Mouse (Mus musculus): ENCODE measurements around the gene Cfd.
A peak's percentile ranks its signal among the peaks of the same experiment; 100 is the strongest.
"Not testable (repeated sequence)": the region's sequence is repeated elsewhere in the genome, so short reads cannot be mapped to it uniquely, and the experiment has no call there.

The Cfd gene

DNA sequence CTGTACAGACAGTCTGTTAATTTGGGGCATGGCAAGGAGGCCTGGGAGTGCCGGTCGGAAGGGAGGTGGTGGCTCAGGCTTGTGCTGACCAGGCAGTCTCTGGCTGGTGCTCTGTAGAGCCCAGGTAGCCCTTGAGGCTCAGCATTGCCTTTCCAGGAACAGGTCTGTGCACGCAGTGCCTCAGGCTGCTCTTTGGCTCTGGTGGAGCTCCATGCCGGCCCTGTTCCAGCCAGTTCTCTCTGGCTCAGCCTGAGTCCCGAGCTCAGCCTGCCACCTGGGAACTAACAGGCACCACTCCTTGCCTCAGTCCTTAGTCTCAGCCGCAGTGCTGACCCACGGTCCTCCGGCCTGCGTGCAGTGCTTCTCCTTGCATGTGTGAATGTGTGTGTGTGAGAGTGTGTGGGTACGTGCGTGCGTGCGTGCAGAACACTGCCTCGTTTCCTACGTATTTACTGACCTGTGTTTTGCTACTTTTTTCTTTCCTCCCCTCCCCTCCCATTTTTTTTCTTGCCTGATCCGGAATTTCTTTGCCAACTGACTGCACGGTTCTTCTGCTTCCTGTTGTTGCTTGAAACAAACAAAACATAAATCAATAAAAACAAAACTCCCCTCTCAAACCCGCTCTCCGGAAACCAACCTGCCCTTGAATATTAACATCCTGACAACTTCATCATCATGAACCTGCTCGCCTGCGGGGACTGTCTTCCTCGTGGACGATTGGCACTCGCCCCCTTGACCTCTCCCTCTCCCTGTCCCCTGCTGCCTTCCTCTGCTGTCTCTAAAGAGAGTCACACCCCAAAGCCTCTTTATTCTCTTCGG, 29.2 kb upstream of the Cfd start:
- peak; percentile 86 for DNase-seq (ENCODE audit: low read depth, low spot score)

DNA sequence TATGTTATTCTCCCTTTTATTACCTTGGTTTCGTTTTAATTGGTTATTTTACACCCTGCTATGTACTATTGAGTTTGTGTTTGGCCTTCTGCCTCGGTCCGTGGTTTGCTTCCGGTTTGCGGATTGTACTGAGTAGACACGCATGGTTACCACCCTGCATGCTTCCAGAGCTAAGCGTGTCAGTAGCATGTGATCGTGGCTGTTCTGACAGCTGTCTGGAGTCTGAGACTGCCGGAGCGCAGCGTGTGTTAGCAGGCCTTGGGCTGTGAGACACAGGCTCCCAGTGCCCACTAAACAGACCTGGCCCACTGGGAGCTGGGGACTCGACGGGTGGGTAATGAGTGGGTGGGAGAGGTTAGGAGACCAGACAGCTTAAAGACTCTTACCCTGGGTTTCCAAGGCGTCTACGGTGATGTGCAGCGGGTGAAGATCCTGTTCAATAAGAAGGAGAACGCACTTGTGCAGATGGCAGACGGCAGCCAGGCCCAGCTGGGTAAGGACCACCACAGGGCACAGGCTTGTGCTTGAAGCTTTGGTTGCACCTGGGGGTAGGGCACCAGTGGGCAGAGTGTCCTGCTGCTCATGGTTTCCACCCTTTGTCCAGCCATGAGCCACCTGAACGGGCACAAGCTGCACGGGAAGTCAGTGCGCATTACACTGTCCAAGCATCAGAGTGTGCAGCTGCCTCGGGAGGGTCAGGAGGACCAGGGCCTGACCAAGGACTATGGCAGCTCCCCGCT, 28.4 kb upstream of the Cfd start:
- DNase-seq (ENCODE audit: low read depth, low spot score) = no peak

DNA sequence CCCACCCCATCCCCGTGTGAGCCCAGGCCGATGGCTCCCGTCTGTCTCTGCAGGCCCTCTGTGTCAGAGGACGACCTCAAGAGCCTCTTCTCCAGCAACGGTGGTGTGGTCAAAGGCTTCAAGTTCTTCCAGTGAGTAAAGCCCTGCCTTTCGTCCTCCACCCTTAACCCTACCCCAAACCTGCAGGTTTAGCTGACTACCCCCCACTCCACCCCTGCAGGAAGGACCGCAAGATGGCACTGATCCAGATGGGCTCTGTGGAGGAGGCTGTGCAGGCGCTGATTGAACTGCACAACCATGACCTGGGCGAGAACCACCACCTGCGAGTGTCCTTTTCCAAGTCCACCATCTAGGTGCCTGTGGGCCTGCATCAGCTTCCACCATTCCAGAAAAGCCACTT, 27.7 kb upstream of the Cfd start:
- DNase-seq (ENCODE audit: low read depth, low spot score) = no peak

DNA sequence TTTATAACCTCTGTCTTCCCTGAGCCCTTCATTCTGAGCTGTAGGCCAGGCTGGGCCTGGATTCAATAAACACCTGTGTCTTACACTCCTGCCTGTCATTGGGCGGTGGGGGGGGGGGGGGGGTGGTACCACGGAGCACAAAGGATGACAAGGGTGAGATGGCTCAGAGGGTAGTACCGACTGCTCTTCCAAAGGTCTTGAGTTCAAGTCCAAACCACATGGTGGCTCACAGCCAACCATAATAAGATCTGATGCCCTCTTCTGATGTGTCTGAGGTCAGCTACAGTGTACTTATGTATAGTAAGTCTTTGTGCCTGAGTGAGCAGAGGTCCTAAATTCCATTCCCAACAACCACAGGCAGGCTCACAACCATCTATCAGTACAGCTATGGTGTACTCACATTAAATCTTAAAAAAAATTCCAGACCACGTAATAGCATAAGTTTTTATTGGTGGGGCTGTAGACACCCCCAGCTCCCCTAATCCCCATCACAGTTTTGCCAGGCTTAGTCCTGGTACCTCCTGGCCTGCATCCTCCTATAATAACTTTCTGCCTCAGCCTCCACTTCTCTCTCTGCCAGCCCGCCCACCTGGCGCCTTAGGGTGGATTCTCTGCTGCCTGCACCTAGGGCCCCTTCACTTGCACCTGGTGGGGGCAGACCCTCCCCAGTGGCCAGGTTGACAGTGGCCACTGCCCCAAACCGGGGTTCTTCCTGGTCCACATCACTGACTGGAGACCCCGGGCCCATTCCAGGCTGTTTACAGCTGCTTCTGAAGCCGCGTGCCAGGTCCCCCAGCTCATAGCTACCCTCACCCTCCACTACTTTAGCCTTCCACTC, 26.1 kb upstream of the Cfd start:
- peak; percentile 35 for DNase-seq (ENCODE audit: low read depth, low spot score)

GRCm38 (mm10) chr10:79865189-79865601, 25.5 kb upstream of the Cfd start:
- DNase-seq (ENCODE audit: low read depth, low spot score) = no peak

GRCm38 (mm10) chr10:79865801-79866295, 24.8 kb upstream of the Cfd start:
- DNase-seq (ENCODE audit: low read depth, low spot score) = peak; percentile 60

DNA sequence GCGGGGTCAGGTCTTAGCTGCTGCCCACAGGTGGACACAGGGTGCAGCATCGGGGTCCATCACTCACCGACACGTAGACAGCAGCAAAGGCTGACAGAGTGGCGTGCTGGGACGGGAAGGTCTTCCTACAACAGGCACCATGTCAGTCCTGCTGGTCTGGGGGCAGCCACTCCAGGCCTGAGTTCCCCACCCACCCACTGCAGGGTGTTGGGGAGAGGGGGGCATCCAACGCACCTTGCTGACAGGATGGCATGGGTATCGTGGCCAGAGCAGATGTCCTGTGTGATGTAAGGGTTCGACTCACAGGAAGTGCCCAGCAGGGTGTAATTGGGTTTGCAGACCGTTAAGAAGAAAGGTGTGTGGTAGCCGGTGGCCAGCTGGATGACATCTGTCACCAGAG, 24.1 kb upstream of the Cfd start:
- DNase-seq (ENCODE audit: low read depth, low spot score) = no peak

DNA sequence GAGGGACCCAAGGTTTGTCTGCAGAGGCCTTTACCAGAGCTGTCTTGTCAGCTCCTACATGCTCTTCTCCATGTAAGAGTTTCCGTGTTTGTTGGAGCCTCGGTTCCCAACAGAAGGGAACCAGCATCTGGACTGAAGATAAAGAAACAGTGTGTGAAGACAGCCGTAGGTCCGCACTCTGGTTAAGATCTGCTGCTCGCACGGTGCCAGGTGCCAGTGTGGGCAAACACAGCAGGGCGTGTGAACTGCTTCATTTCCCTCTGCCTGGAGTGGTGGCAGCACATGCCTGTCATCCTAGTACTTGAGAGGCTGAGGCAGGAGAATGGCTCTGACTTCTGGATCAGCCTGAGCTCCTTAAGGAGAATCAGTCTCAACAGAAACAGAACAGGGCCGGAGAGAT, 18.8 kb upstream of the Cfd start:
- DNase-seq (ENCODE audit: low read depth, low spot score) = peak; percentile 62

- no peak for DNase-seq (ENCODE audit: low read depth, low spot score)
Observed at GRCm38 (mm10) chr10:79872862-79873261, 17.8 kb upstream of the Cfd start.

DNA sequence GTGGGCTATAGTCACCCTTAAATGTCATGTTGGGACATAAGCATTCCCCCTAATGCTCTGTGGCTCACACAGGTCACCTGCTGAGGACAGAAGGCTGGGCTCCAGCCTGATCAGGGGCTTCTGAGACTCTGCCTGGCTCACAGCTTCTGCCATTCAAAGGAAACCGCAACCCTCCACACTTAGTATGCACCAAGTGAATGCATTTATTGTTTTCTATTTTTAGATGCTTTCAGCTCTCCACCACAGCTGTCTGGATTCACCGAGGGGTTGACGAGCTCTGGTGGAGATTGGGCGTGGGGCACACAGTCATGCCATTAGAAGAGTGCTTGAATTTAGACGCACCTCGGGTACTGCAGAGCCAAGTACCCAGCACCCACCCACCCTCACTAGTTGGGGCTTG, 17.3 kb upstream of the Cfd start:
- peak; percentile 34 for DNase-seq (ENCODE audit: low read depth, low spot score)

- DNase-seq (ENCODE audit: low read depth, low spot score) = peak; percentile 34
Observed at GRCm38 (mm10) chr10:79873715-79874289, 16.9 kb upstream of the Cfd start.

DNA sequence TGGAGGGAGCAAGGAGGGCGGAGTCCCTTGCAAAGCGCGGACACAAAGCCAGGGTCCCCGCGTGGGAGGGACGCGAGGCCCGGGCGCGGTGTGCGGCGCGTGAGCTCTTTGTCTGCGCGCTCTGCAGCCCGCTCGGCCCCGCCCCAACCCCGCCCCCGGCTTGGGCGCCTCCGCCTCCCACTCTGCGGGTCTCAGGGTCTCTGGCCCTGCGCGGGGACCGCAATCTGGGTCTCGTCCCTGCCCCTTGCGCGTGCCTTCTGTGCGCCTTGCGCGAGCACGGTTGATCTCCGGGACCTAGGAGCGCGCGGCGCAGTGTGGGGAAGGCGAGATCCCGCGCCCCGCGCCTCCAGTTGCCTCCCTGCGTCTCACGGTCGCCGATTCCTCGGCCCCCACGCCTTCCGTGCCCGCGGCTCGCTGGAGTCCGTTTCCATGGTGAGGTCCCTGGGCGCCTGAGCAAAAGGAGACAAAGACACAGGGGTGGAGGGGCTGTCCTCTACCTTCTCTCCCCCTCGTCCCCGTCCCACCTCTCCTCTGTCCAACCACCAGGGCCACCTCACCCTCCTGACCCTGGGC, 16.3 kb upstream of the Cfd start, which contains the start of the genes Prtn3 and Plppr3:
Prtn3 (plus strand) TSS at position 187 of the 573 bp plus-strand sequence.
Plppr3 (minus strand) TSS at position 345 of the 573 bp plus-strand sequence.
- DNase-seq (ENCODE audit: low read depth, low spot score) = peak; percentile 68

DNA sequence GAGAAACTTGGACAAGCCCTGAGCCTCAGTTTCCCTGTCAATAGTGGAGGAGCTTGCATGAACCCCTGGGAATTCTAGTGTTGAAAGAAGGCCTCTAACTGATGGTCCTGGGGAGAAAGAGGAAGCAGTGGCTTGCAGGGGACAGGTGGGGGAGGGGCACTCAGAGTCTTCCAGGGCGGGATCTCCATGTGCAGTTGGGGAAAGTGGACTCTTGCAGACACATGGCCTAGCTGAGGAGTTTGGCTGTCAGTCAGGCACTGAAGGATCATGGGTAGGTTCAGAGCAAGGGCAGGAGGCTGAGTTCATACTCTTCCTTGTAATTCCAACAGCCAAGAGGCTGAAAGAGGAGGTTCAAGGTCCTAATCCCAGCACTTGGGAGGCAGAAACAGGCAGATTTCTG, 13.5 kb upstream of the Cfd start:
- no peak for DNase-seq (ENCODE audit: low read depth, low spot score)

GRCm38 (mm10) chr10:79877757-79878156, 12.9 kb upstream of the Cfd start:
- DNase-seq (ENCODE audit: low read depth, low spot score) = no peak

GRCm38 (mm10) chr10:79879527-79879926, 11.1 kb upstream of the Cfd start:
- no peak for DNase-seq (ENCODE audit: low read depth, low spot score)

- DNase-seq (ENCODE audit: low read depth, low spot score) = peak; percentile 34
Observed at GRCm38 (mm10) chr10:79880721-79881120, 9.9 kb upstream of the Cfd start.

DNA sequence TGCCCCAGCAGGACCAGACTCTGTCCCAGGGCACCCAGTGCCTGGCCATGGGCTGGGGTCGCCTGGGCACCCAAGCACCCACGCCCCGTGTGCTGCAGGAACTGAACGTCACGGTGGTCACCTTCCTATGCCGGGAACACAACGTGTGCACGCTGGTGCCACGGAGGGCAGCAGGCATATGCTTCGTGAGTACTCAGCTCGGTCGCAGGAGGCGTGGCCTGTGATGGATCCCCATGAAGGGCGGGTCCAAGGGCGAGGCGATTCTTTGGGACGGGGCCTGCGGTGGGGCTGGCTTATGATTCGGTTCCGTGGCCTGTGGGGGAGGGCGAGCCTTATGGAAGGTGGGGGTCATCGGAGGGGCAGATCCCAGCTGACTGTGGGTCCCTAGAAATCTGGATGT, 8.7 kb upstream of the Cfd start:
- DNase-seq (ENCODE audit: low read depth, low spot score) = no peak

DNA sequence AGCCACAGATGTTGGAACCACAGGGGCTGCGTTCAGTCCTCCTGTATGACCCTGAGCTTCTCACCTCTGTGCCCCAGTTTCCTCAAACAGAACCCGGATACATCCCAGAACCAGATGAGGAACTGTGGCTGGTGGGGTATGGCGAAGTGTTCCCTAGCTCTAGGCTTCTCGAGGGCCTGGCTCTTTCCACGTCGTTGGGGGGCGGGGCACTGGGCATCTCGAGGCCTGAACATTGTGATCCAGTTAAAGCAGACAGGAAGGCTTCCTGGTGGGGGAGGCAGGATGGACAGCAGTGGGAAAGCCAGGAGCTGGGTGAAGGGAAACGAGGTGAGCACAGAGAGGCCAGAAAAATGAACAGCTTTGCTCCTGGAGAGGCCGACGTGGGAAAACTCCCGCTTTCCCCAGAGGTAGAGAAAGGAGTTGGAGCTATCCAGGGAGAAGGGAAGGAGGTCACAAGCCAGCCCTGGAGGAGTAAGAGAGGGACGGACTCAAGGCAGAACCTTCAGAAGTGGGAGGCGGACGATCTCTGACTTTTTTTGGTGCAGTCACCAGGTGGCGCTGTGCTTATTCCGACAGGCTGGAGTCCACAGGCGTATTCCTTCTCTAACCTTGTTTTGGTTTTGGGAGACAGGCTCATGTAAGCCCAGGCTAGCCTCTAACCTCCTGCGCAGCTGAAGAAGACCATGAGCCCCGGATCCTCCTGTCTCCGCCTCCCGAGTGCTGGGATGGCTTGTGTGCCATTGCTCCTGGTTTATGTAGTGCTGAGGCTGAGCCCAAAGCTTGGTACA, 7.2 kb upstream of the Cfd start:
- DNase-seq (ENCODE audit: low read depth, low spot score) = peak; percentile 94

DNA sequence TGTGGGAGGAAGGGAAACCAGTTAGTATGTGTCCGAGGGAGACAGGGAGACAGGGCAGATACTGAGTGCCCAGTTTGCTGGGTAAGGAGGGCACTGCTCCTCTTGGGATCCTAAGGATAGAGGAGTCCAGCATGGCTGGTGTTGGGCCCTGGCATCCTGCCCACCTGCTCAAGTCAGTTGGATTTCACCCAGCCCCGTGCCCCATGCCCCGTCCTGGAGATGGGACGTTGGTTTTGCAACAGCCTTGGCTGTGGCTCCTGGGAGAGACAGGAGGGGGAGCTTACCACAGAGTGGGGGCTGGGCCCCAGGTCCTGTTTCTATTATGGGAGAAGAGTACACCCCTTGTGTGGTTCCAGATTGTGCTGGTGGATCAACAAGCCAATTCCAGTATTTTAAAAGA, 6.2 kb upstream of the Cfd start:
- DNase-seq (ENCODE audit: low read depth, low spot score) = no peak

DNA sequence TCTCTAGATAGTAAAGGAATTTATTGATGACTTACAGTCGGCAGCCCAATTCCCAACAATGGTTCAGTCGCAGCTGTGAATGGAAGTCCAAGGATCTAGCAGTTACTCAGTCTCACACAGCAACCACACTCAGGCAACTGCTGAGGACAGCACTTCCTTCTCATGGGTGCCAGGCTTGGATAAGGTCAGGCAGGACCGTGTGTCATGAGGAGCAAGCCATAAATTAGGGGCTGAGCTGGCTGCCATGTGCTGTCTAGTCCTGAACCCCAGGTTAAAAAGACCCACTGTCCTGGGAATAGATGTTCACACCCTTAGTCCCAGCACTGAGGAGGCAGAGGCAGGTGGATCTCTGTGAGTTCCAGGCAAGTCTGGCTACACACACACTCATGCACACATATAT, 5.7 kb upstream of the Cfd start:
- not testable (repeated sequence) for DNase-seq (ENCODE audit: low read depth, low spot score)

Data from brain, adult 2 months (tissue).